Mouse (Mus musculus) embryonic facial prominence, embryonic 15.5 days (tissue): ENCODE data around the gene D7Ertd443e. TPM values are rescaled to one million over a fixed set of nuclear protein-coding genes. Genes with fewer than 3 reads are reported as not detected.

Experiments used
- ATAC-seq: fragments of 200-750 bp; cut with Nextera tagmentation; 2 replicates; pipeline ENCODE4 v1.8.0; 2017; ENCODE audit warnings: low read depth, moderate TSS enrichment; ENCODE audit not compliant: insufficient number of reproducible peaks, low FRiP score, low TSS enrichment
- H3K27ac ChIP-seq: fragments of 300-500 bp; sonication (generic); replicated peaks from 2 replicates; pipeline ENCODE4 v1.5.1; 2015; ENCODE audit warnings: mild to moderate bottlenecking, inconsistent platforms
- H3K27me3 ChIP-seq: fragments of 300-500 bp; sonication (generic); 2 replicates; pipeline ENCODE4 v1.6.1; 2015; ENCODE audit warnings: inconsistent platforms
- H3K36me3 ChIP-seq: fragments of 300-500 bp; sonication (generic); 2 replicates; pipeline ENCODE4 v1.6.1; 2015; ENCODE audit warnings: mild to moderate bottlenecking, inconsistent platforms
- H3K4me1 ChIP-seq: fragments of 300-500 bp; sonication (generic); 2 replicates; pipeline ENCODE4 v1.6.1; 2015; ENCODE audit warnings: inconsistent platforms
- H3K4me2 ChIP-seq: fragments of 300-500 bp; sonication (generic); replicated peaks from 2 replicates; pipeline ENCODE4 v1.6.1; 2015; ENCODE audit warnings: mild to moderate bottlenecking, inconsistent platforms
- H3K4me3 ChIP-seq: fragments of 300-500 bp; sonication (generic); replicated peaks from 2 replicates; pipeline ENCODE4 v1.5.1; 2015; ENCODE audit warnings: mild to moderate bottlenecking, inconsistent platforms
- H3K9ac ChIP-seq: fragments of 300-500 bp; sonication (generic); 2 replicates; pipeline ENCODE4 v1.6.1; 2015; ENCODE audit warnings: inconsistent platforms
- H3K9me3 ChIP-seq: fragments of 300-500 bp; sonication (generic); replicated peaks from 2 replicates; pipeline ENCODE4 v1.6.1; 2016; ENCODE audit warnings: inconsistent platforms
- WGBS: fragments of 180-500 bp; shearing (Covaris S2); methylation state at CpG from one replicate; pipeline ENCODE4 v1.1.7; 2015; 5-methylcytosine and 5-hydroxymethylcytosine counted together
- polyA plus RNA-seq: library from polyadenylated mRNA; unstranded; fragments of >200 nt; fragmentation: Nextera tagmentation; extraction: Ambion mirVana; gene quantifications from 2 replicates; pipeline ENCODE4 v1.2.1, GENCODE M21; 2015

The D7Ertd443e gene
- 0.51 and 0.66 TPM in 2 replicates for polyA plus RNA-seq

- Histone ChIP-seq H3K4me1 (peaks cover 11% of the 10 kb centered on the region), H3K9me3 (no peaks in the 10 kb centered on the region), H3K4me3 (no peak within 1 kb of the TSS), H3K27me3 (no peaks in the 10 kb centered on the region), H3K9ac (no peak within 1 kb of the TSS), H3K27ac (no peak within 1 kb of the TSS), H3K36me3 (no peaks in the 10 kb centered on the region), H3K4me2 (no peak within 1 kb of the TSS)
- no peak for ATAC-seq
- 83% methylated on average over 5 of the region's 5 CpGs for WGBS
Observed at GRCm38 (mm10) chr7:134385561-134385960, at the start of gene D7Ertd443e. TSS of gene D7Ertd443e (minus strand) at chr7:134385661.

GRCm38 (mm10) chr7:134431681-134432080, 46.2 kb upstream of the D7Ertd443e start:
- Histone ChIP-seq H3K4me3 (no peak overlapping the region), H3K9ac (no peak overlapping the region), H3K36me3 (no peaks in the 10 kb centered on the region), H3K4me1 (no peaks in the 10 kb centered on the region), H3K4me2 (no peak overlapping the region), H3K27ac (no peak overlapping the region), H3K27me3 (no peaks in the 10 kb centered on the region), H3K9me3 (no peaks in the 10 kb centered on the region)
- 88% methylated on average over 3 of the region's 3 CpGs for WGBS
- ATAC-seq = no peak

- Histone ChIP-seq H3K36me3 (no peaks in the 10 kb centered on the region), H3K4me3 (no peak overlapping the region), H3K9ac (no peak overlapping the region), H3K4me1 (no peaks in the 10 kb centered on the region), H3K27ac (no peak overlapping the region), H3K27me3 (no peaks in the 10 kb centered on the region), H3K4me2 (no peak overlapping the region), H3K9me3 (no peaks in the 10 kb centered on the region)
- no peak for ATAC-seq
- 89% methylated on average over 2 of the region's 2 CpGs for WGBS
Observed at GRCm38 (mm10) chr7:134428676-134429075, 43.2 kb upstream of the D7Ertd443e start.

DNA sequence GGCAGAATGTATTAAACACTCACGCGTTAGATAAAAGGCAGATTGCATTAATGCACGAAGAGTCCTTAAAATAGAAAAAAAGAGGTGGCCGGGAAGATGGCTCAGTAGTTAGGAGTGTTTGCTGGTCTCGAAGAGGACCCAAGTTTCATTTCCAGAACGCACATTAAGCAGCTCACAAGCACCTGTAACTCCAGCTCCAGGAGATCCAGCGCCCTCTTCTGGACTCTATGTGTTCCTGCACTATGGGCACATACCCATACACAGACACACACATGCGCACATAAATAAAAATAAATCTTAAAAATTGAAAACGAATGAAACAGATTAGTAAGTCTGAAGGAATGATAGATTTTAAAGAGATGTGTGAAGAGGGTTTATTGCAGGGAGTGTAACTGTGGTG, 29.6 kb upstream of the D7Ertd443e start:
- H3K9ac ChIP-seq = no peak overlapping the region
- no peak overlapping the region for H3K27ac ChIP-seq
- no peaks in the 10 kb centered on the region for H3K27me3 ChIP-seq
- 94% methylated on average over 9 of the region's 9 CpGs for WGBS
- H3K36me3 ChIP-seq = no peaks in the 10 kb centered on the region
- no peaks in the 10 kb centered on the region for H3K9me3 ChIP-seq
- H3K4me1 ChIP-seq = no peaks in the 10 kb centered on the region
- ATAC-seq = no peak
- H3K4me3 ChIP-seq = no peak overlapping the region
- H3K4me2 ChIP-seq = no peak overlapping the region

DNA sequence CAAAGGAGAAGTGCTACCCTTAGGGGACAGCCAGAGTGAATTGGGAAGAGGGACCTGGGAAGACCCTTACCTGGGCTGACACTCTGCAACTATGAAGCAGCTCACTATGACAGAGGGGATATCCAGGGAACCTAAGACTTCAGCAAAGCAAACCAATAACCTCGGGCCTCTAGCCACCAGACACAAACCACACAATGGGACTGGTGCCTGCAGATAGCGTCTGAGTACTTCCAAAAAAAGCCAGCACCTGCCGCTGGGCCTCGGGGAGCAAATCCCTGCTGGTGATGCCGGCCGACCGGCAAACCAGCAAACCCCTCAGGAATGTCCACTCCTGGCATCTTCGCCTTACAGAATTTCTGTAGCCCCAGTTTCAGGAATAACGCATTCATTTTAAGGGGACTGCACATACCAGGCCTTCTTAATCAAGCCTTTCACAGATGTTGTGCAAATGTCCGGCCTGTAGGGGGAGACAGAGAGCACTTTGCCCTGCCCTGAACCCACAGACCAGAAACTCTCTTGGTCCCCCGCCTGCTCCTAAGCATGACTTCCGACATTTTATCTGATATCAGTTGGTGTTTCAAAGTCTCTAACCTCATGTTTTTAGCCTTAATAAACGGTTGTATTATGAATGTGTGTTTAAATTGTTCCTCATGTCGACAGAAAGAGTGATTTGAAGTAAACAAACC, 28.7 kb upstream of the D7Ertd443e start:
- WGBS = 33% methylated on average over 14 of the region's 14 CpGs
- no peaks in the 10 kb centered on the region for H3K4me1 ChIP-seq
- H3K27me3 ChIP-seq = no peaks in the 10 kb centered on the region
- no peaks in the 10 kb centered on the region for H3K9me3 ChIP-seq
- no peak overlapping the region for H3K4me2 ChIP-seq
- H3K4me3 ChIP-seq = no peak overlapping the region
- H3K9ac ChIP-seq = no peak overlapping the region
- H3K36me3 ChIP-seq = no peaks in the 10 kb centered on the region
- ATAC-seq = no peak
- H3K27ac ChIP-seq = no peak overlapping the region

GRCm38 (mm10) chr7:134408641-134409040, 23.2 kb upstream of the D7Ertd443e start:
- H3K9ac ChIP-seq = no peak overlapping the region

GRCm38 (mm10) chr7:134400746-134401145, 15.3 kb upstream of the D7Ertd443e start:
- no peaks in the 10 kb centered on the region for H3K4me1 ChIP-seq
- H3K27me3 ChIP-seq = no peaks in the 10 kb centered on the region
- H3K4me3 ChIP-seq = no peak overlapping the region
- no peaks in the 10 kb centered on the region for H3K9me3 ChIP-seq
- no peaks in the 10 kb centered on the region for H3K36me3 ChIP-seq
- no peak overlapping the region for H3K4me2 ChIP-seq
- no peak for ATAC-seq
- H3K27ac ChIP-seq = no peak overlapping the region
- no peak overlapping the region for H3K9ac ChIP-seq
- 82% methylated on average over 2 of the region's 2 CpGs for WGBS

More at GRCm38 (mm10) chr7:134408641-134409040, 23.2 kb upstream of the D7Ertd443e start:
- Histone ChIP-seq H3K9me3 (no peaks in the 10 kb centered on the region), H3K4me2 (no peak overlapping the region), H3K4me1 (0 out of 2 replicates have a peak, but pooled peaks cover 4% of the 10 kb centered on the region), H3K4me3 (no peak overlapping the region), H3K27me3 (no peaks in the 10 kb centered on the region), H3K36me3 (no peaks in the 10 kb centered on the region), H3K27ac (no peak overlapping the region)
- 50% methylated on average over 13 of the region's 13 CpGs for WGBS
- peak; percentile 37; the same call in 1 of the 2 replicates for ATAC-seq

- Histone ChIP-seq H3K9me3 (no peaks in the 10 kb centered on the region), H3K4me1 (no peaks in the 10 kb centered on the region), H3K27me3 (no peaks in the 10 kb centered on the region), H3K4me3 (no peak overlapping the region), H3K27ac (no peak overlapping the region), H3K4me2 (no peak overlapping the region), H3K36me3 (no peaks in the 10 kb centered on the region), H3K9ac (no peak overlapping the region)
- no peak for ATAC-seq
- WGBS = 79% methylated on average over 8 of the region's 8 CpGs
Observed at GRCm38 (mm10) chr7:134396769-134397168, 11.3 kb upstream of the D7Ertd443e start.

DNA sequence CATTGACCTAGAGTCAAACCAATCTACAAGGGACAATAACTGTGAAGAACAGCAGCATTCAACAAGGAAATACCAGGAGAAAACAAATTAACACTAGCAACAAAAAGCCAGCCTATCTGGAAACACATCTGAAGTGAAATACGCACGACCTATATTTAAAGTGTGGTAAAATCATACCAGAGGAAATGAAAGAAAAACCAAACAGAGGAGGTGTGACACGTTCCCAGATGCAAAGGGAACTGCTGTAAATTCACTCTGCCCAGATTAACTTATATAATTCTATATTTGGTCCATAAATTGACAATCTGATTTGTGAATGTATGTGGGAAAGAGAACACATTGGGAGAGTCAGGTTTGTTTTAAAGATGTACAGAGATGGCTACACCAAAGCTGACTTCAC, 2.7 kb downstream of the D7Ertd443e start:
- Histone ChIP-seq H3K9ac (no peak overlapping the region), H3K4me3 (no peak overlapping the region), H3K9me3 (no peaks in the 10 kb centered on the region), H3K4me1 (peaks cover 11% of the 10 kb centered on the region), H3K27me3 (no peaks in the 10 kb centered on the region), H3K27ac (no peak overlapping the region), H3K36me3 (no peaks in the 10 kb centered on the region), H3K4me2 (no peak overlapping the region)
- WGBS = 74% methylated on average over 3 of the region's 3 CpGs
- no peak for ATAC-seq

DNA sequence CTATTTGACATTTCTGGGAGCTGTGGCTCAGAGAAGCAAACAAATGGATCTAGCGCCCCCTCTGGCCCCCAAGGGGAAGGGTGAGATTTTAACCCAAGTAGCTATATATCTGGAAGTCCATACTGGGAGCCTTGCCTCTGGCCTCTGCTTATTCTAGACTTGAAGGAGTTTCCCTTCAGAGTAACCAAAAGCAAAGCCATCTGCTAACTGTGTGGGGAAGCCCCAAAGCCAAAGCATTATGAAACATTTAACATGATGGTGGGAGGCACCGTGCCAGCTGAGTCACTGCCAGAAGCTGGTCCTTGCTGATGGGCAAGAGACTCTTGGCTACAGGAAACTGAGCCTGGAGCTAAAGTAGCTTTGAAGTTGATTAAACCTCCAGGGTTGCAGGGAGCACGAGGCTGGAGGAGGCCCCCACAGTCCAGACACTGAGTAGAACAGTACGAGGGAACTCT, 4.0 kb downstream of the D7Ertd443e start:
- no peak overlapping the region for H3K4me3 ChIP-seq
- no peak overlapping the region for H3K4me2 ChIP-seq
- H3K27ac ChIP-seq = 0 out of 2 replicates have a peak overlapping the region, but pooled peaks have one; percentile 39
- no peaks in the 10 kb centered on the region for H3K36me3 ChIP-seq
- H3K4me1 ChIP-seq = peaks cover 17% of the 10 kb centered on the region
- no peak overlapping the region for H3K9ac ChIP-seq
- 0 out of 2 replicates have a peak, but pooled peaks have one; percentile 48 for ATAC-seq
- no peaks in the 10 kb centered on the region for H3K9me3 ChIP-seq
- WGBS = 14% methylated on average over 4 of the region's 4 CpGs
- H3K27me3 ChIP-seq = no peaks in the 10 kb centered on the region

DNA sequence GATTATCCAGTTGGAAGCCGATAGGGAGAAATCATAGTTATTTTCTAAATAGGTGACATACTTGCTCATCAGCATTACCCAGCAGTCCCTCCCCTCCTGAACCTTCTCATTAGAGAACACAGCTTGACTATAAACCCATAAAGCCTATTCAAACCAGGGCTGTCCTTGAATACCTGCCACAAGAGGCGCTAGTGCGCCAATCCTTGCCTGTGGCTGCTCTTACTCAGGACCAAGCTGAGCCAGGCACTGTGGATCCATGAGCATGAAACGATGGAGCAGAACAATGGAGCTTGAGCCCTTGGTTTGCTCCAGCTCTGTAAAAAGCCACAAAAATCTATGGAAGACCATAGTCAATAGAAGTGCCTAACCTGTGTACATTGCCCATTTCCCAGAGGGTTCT, 7.2 kb downstream of the D7Ertd443e start:
- H3K27me3 ChIP-seq = no peaks in the 10 kb centered on the region
- H3K4me1 ChIP-seq = peaks cover 21% of the 10 kb centered on the region
- H3K4me2 ChIP-seq = no peak overlapping the region
- peak; percentile 41; the same call in 1 of the 2 replicates for ATAC-seq
- H3K27ac ChIP-seq = no peak overlapping the region
- WGBS = 54% methylated on average over 4 of the region's 4 CpGs
- no peak overlapping the region for H3K4me3 ChIP-seq
- no peak overlapping the region for H3K9ac ChIP-seq
- no peaks in the 10 kb centered on the region for H3K36me3 ChIP-seq
- H3K9me3 ChIP-seq = no peaks in the 10 kb centered on the region

- H3K4me1 ChIP-seq = peaks cover 20% of the 10 kb centered on the region
- H3K9ac ChIP-seq = no peak overlapping the region
- no peak overlapping the region for H3K4me3 ChIP-seq
- ATAC-seq = no peak
- no peak overlapping the region for H3K4me2 ChIP-seq
- no peaks in the 10 kb centered on the region for H3K36me3 ChIP-seq
- WGBS = 44% methylated on average over 7 of the region's 7 CpGs
- no peaks in the 10 kb centered on the region for H3K27me3 ChIP-seq
- H3K9me3 ChIP-seq = no peaks in the 10 kb centered on the region
- H3K27ac ChIP-seq = 0 out of 2 replicates have a peak overlapping the region, but pooled peaks have one; percentile 49
Observed at GRCm38 (mm10) chr7:134376786-134377185, 8.7 kb downstream of the D7Ertd443e start.
